Mouse (Mus musculus) forebrain, embryonic 12.5 days (tissue): ENCODE measurements at regions not wholly inside any gene's neighbourhood (a gene's known extent, or its start where the extent isn't known, plus 50 kb on each side); places are given as distances from the start of the nearest gene placed in this dataset.
"Not testable (repeated sequence)": the region's sequence is repeated elsewhere in the genome, so short reads cannot be mapped to it uniquely, and the experiment has no call there.

Experiments used
- ATAC-seq: fragments of 200-750 bp; cut with Nextera tagmentation; 2 replicates; pipeline ENCODE4 v1.8.0; 2017; ENCODE audit warnings: moderate TSS enrichment; ENCODE audit not compliant: low FRiP score
- H3K27ac ChIP-seq: fragments of 300-500 bp; sonication (generic); 2 replicates; pipeline ENCODE4 v1.5.1; 2016; ENCODE audit warnings: mild to moderate bottlenecking
- H3K27me3 ChIP-seq: fragments of 300-500 bp; sonication (generic); 2 replicates; pipeline ENCODE4 v1.6.1; 2016; ENCODE audit warnings: mild to moderate bottlenecking
- H3K36me3 ChIP-seq: fragments of 300-500 bp; sonication (generic); replicated peaks from 2 replicates; pipeline ENCODE4 v1.6.1; 2016; ENCODE audit warnings: mild to moderate bottlenecking
- H3K4me1 ChIP-seq: fragments of 300-500 bp; sonication (generic); 2 replicates; pipeline ENCODE4 v1.6.1; 2016
- H3K4me2 ChIP-seq: fragments of 300-500 bp; sonication (generic); 2 replicates; pipeline ENCODE4 v1.6.1; 2016; ENCODE audit warnings: mild to moderate bottlenecking, moderate library complexity
- H3K4me3 ChIP-seq: fragments of 300-500 bp; sonication (generic); replicated peaks from 2 replicates; pipeline ENCODE4 v1.5.1; 2016; ENCODE audit warnings: mild to moderate bottlenecking
- H3K9ac ChIP-seq: fragments of 300-500 bp; sonication (generic); 2 replicates; pipeline ENCODE4 v1.6.1; 2016; ENCODE audit warnings: mild to moderate bottlenecking
- H3K9me3 ChIP-seq: fragments of 300-500 bp; sonication (generic); 2 replicates; pipeline ENCODE4 v1.6.1; 2016
- whole genome bisulfite sequencing: fragments of 180-500 bp; shearing (Covaris S2); methylation state at CpG from one replicate; pipeline ENCODE4 v1.1.7; 2016; 5-methylcytosine and 5-hydroxymethylcytosine counted together

GRCm38 (mm10) chr10:118952756-118953155, 82.7 kb upstream of the Dyrk2 start:
- H3K9me3 ChIP-seq, result no peaks in the 10 kb centered on the region
- H3K9ac ChIP-seq, result no peak overlapping the region
- no peaks in the 10 kb centered on the region for H3K36me3 ChIP-seq
- H3K27me3 ChIP-seq, result peaks cover 60% of the 10 kb centered on the region
- no peak for ATAC-seq
- H3K4me3 ChIP-seq, result no peak overlapping the region
- H3K4me2 ChIP-seq, result no peak overlapping the region
- H3K4me1 ChIP-seq, result no peaks in the 10 kb centered on the region
- no peak overlapping the region for H3K27ac ChIP-seq
- WGBS, result 93% methylated on average over 9 of the region's 9 CpGs

GRCm38 (mm10) chr10:118947724-118948123, 77.7 kb upstream of the Dyrk2 start:
- Histone ChIP-seq H3K27ac (no peak overlapping the region), H3K9ac (no peak overlapping the region), H3K36me3 (no peaks in the 10 kb centered on the region), H3K9me3 (no peaks in the 10 kb centered on the region), H3K4me2 (no peak overlapping the region), H3K4me1 (no peaks in the 10 kb centered on the region), H3K27me3 (peaks cover 18% of the 10 kb centered on the region), H3K4me3 (no peak overlapping the region)
- no peak for ATAC-seq
- 93% methylated on average over 6 of the region's 6 CpGs for WGBS

GRCm38 (mm10) chr10:118947016-118947674, 77.1 kb upstream of the Dyrk2 start:
- ATAC-seq, result no peak
- 78% methylated on average over 9 of the region's 9 CpGs for WGBS

GRCm38 (mm10) chr10:118927316-118927715, 57.3 kb upstream of the Dyrk2 start:
- 94% methylated on average over 12 of the region's 12 CpGs for WGBS
- Histone ChIP-seq H3K4me3 (no peak overlapping the region), H3K4me2 (no peak overlapping the region), H3K4me1 (no peaks in the 10 kb centered on the region), H3K27me3 (no peaks in the 10 kb centered on the region), H3K9me3 (no peaks in the 10 kb centered on the region), H3K9ac (no peak overlapping the region), H3K36me3 (no peaks in the 10 kb centered on the region), H3K27ac (no peak overlapping the region)
- ATAC-seq, result no peak

More at GRCm38 (mm10) chr10:118947016-118947674, 77.1 kb upstream of the Dyrk2 start:
- Histone ChIP-seq H3K9me3 (no peaks in the 10 kb centered on the region), H3K4me3 (no peak overlapping the region), H3K9ac (no peak overlapping the region), H3K4me1 (no peaks in the 10 kb centered on the region), H3K36me3 (no peaks in the 10 kb centered on the region), H3K4me2 (no peak overlapping the region), H3K27ac (no peak overlapping the region), H3K27me3 (peaks cover 15% of the 10 kb centered on the region; the same call in 1 of the 2 replicates)

GRCm38 (mm10) chr10:118923473-118924185, 53.6 kb upstream of the Dyrk2 start:
- Histone ChIP-seq H3K36me3 (no peaks in the 10 kb centered on the region), H3K9me3 (no peaks in the 10 kb centered on the region), H3K4me2 (no peak overlapping the region), H3K9ac (no peak overlapping the region), H3K4me1 (no peaks in the 10 kb centered on the region), H3K27me3 (no peaks in the 10 kb centered on the region), H3K4me3 (no peak overlapping the region), H3K27ac (no peak overlapping the region)
- ATAC-seq, result no peak
- 73% methylated on average over 15 of the region's 15 CpGs for WGBS

GRCm38 (mm10) chr10:118922120-118922519, 52.1 kb upstream of the Dyrk2 start:
- not testable (repeated sequence) for H3K36me3 ChIP-seq, ATAC-seq, H3K9me3 ChIP-seq, H3K4me3 ChIP-seq, H3K27me3 ChIP-seq, H3K4me1 ChIP-seq, H3K9ac ChIP-seq, H3K27ac ChIP-seq, H3K4me2 ChIP-seq
